Mouse (Mus musculus) hindbrain, embryonic 13.5 days (tissue): ENCODE measurements around the gene Gps1. TPM values are rescaled to one million over a fixed set of nuclear protein-coding genes. Genes with fewer than 3 reads are reported as not detected.
"Not testable (repeated sequence)": the region's sequence is repeated elsewhere in the genome, so short reads cannot be mapped to it uniquely, and the experiment has no call there.

Experiments used
- ATAC-seq: fragments of 200-750 bp; cut with Nextera tagmentation; 2 replicates; pipeline ENCODE4 v1.8.0; 2017; ENCODE audit warnings: moderate TSS enrichment; ENCODE audit not compliant: low FRiP score
- H3K27ac ChIP-seq: fragments of 300-500 bp; sonication (generic); 2 replicates; pipeline ENCODE4 v1.5.1; 2015; ENCODE audit warnings: inconsistent platforms, mild to moderate bottlenecking, moderate library complexity
- H3K27me3 ChIP-seq: fragments of 300-500 bp; sonication (generic); 2 replicates; pipeline ENCODE4 v1.6.1; 2015; ENCODE audit warnings: mild to moderate bottlenecking, inconsistent platforms
- H3K36me3 ChIP-seq: fragments of 300-500 bp; sonication (generic); 2 replicates; pipeline ENCODE4 v1.6.1; 2015; ENCODE audit warnings: mild to moderate bottlenecking, inconsistent platforms
- H3K4me1 ChIP-seq: fragments of 300-500 bp; sonication (generic); replicated peaks from 2 replicates; pipeline ENCODE4 v1.6.1; 2015; ENCODE audit warnings: inconsistent platforms
- H3K4me2 ChIP-seq: fragments of 300-500 bp; sonication (generic); 2 replicates; pipeline ENCODE4 v1.6.1; 2015; ENCODE audit warnings: inconsistent platforms, mild to moderate bottlenecking, moderate library complexity
- H3K4me3 ChIP-seq: fragments of 300-500 bp; sonication (generic); 2 replicates; pipeline ENCODE4 v1.5.1; 2015; ENCODE audit warnings: mild to moderate bottlenecking, inconsistent platforms
- H3K9ac ChIP-seq: fragments of 300-500 bp; sonication (generic); 2 replicates; pipeline ENCODE4 v1.6.1; 2015; ENCODE audit warnings: mild to moderate bottlenecking, inconsistent platforms
- H3K9me3 ChIP-seq: fragments of 300-500 bp; sonication (generic); 2 replicates; pipeline ENCODE4 v1.6.1; 2016; ENCODE audit warnings: inconsistent platforms
- WGBS: fragments of 180-500 bp; shearing (Covaris S2); methylation state at CpG from one replicate; pipeline ENCODE4 v1.1.7; 2015; 5-methylcytosine and 5-hydroxymethylcytosine counted together
- polyA plus RNA-seq: library from polyadenylated mRNA; unstranded; fragments of >200 nt; fragmentation: Nextera tagmentation; extraction: Ambion mirVana; gene quantifications from 2 replicates; pipeline ENCODE4 v1.2.1, GENCODE M21; 2015

Gene Gps1
- polyA plus RNA-seq, 1 experiment from 2014 or later, result 265 TPM

DNA sequence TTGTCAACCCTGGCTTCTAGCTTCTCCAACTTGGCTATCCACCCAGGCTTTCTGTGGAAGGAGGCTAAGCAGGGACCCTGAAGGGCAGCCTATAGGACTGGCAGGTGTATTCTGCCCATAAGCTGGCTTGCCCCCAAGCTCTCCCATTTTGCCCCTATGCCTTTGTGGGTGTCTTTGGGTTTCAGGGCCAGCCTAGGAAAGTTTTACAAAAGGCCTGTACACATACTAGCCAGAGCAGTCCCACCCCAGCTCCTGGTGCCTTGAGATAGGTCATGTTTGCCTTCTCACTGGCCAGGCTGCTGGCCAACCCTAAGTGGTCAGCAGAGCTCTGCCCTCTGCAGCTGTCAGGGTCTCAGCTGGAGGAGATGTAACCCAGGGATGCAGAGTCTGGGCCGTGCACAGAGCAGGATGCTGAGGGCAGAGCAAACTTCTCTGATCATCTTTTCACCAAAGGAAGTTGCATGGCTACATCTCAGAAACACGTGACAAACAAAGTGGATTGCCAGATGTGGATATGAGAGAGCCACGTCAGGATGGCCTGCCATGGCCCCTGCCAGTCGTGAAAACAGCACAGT is 41.3 kb downstream of the Gps1 start:
- H3K9ac ChIP-seq, result peak overlapping the region; percentile 98
- ATAC-seq, result no peak
- WGBS, result 39% methylated on average over 4 of the region's 4 CpGs

DNA sequence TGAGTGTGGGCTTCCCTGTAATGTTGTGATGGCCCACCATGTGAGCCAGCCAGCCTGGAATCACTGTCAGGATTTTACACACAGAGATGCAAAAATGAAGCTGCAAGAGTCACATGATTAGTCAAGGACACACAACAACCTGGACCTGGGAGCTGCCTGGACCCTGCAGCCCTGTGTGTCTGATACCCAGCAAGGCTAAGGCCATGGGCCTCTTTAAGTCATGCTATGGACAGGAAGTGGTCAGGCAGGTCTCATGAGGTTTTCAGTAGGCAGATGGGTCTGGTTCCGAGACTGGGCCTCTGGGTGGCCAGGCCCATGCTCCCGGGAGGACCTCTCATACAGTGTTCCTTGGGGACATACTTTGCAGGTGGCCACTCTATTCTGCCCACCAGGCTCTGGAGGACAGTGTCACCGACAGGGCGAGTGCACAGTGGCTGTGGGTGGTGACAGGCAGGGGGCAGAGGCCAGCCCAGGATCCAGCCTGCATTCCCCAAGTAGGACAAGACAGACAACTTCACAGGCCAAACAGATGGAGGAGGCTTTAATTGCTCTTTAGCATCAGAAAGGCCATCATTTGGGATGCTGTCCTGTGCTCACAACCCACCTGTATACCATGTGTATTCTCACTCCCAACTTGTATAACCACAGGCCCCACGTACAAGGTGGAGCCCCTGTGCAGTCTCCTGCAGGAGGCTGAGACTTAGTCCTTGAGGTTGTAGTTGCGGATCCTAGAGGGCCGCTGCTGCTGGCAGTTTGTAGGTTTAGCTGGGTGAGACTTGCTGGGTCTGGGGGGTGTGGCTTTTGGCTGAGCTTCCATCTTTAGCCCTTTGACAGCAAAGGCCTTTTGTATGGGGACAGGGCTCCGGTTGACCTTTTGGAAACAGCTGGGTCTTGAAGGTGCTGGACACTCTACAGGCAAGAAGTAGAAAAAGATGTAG is 42.2 kb downstream of the Gps1 start:
- Histone ChIP-seq H3K36me3 (peaks cover 11% of the 10 kb centered on the region), H3K27me3 (no peaks in the 10 kb centered on the region), H3K4me2 (no peak overlapping the region), H3K9me3 (no peaks in the 10 kb centered on the region), H3K27ac (peak overlapping the region; percentile 100), H3K9ac (peak overlapping the region; percentile 98), H3K4me1 (peaks cover 40% of the 10 kb centered on the region), H3K4me3 (no peak overlapping the region)
- no peak for ATAC-seq
- 77% methylated on average over 8 of the region's 8 CpGs for WGBS

More for the DNA sequence above, 41.3 kb downstream of the Gps1 start:
- Histone ChIP-seq H3K27me3 (no peaks in the 10 kb centered on the region), H3K27ac (peak overlapping the region; percentile 100), H3K4me2 (peak overlapping the region; percentile 99), H3K4me1 (peaks cover 49% of the 10 kb centered on the region), H3K36me3 (peaks cover 20% of the 10 kb centered on the region), H3K4me3 (peak overlapping the region; percentile 91), H3K9me3 (no peaks in the 10 kb centered on the region)

DNA sequence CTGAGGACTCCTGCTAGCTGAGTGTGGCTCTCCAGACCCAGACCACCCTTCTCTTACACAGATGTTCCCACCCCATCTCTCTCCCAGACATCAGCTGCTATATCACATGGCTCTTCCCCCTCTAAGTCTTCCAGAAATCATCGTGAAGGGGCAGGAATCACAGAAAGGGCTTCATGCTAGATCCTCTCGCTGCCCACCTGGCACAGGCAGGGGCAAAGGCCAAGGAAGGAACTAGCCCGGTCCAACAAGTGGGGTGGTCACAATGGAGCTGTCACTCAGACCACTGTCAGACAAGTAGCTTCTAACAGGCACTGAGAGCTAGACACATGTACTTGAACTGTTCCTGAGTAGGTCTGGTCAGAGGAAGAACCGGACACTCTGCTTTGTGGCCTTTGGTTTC is 44.3 kb downstream of the Gps1 start:
- H3K4me2 ChIP-seq, result no peak overlapping the region
- H3K9ac ChIP-seq, result no peak overlapping the region
- no peaks in the 10 kb centered on the region for H3K9me3 ChIP-seq
- peaks cover 21% of the 10 kb centered on the region for H3K4me1 ChIP-seq
- H3K27me3 ChIP-seq, result no peaks in the 10 kb centered on the region
- no peak for ATAC-seq
- no peaks in the 10 kb centered on the region for H3K36me3 ChIP-seq
- H3K4me3 ChIP-seq, result no peak overlapping the region
- WGBS, result 82% methylated on average over 4 of the region's 4 CpGs
- no peak overlapping the region for H3K27ac ChIP-seq

DNA sequence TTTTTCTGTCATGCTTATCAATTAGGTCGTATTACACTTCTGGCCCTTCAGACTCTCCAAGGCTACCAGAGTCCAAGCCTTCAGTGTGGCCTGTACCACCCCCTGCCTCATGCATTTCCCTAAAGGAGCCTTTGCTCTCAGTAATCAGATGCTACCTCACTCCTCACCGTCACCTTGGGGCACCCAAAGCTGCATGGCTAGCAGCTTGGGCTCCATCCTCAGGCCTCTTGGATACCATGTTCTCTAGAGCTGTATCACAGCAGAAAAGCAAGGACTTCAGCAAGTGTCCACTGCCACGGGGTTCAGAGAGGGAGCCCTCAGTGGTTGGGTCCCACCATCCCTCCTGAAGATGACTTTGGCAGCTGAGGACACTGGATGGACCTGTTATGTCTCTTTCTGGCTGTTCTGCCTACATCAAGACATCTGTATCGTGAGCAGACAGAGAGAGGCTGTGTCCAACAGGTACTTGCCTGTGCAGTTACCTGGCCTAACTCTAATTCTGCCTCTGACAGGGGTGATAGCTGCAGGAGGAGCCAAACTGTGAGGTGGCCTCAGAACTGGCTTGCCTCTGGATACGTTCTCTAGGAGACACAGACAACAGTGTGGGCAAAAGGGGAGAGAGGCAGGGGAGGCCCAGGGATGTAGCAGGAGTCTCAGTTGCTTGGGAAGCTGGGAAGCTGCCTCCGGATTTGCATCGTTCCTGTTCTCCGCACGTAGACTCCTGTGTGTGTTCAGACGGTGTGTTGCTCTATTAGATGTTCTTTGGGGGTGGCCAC is 45.9 kb downstream of the Gps1 start:
- H3K4me2 ChIP-seq, result no peak overlapping the region
- H3K4me1 ChIP-seq, result peaks cover 31% of the 10 kb centered on the region
- no peaks in the 10 kb centered on the region for H3K9me3 ChIP-seq
- peak overlapping the region; percentile 29; the same call in 1 of the 2 replicates for H3K9ac ChIP-seq
- no peaks in the 10 kb centered on the region for H3K27me3 ChIP-seq
- no peak overlapping the region for H3K27ac ChIP-seq
- no peak overlapping the region for H3K4me3 ChIP-seq
- no peaks in the 10 kb centered on the region for H3K36me3 ChIP-seq
- 90% methylated on average over 10 of the region's 10 CpGs for WGBS
- ATAC-seq, result no peak

DNA sequence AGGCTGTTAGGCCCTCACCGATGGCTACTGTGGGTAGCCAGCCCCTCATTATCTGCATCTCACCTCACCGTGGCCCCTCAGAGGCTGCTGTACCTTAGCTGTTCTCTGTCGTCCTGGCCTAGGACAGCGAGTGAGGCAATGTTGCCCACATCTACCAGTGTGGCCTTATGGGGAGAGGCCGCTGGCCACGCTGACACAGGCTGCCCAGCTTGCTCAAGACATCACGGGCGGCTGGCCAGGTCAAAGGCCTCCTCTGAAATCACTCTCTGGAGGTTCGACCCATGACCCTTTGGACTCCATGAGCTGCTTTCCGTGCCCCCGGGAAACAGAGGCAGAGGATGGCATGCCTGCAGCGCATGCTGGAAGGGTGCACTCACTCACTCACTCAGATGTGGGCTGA is 46.6 kb downstream of the Gps1 start:
- no peaks in the 10 kb centered on the region for H3K36me3 ChIP-seq
- H3K4me3 ChIP-seq, result no peak overlapping the region
- 81% methylated on average over 12 of the region's 12 CpGs for WGBS
- 0 out of 2 replicates have a peak overlapping the region, but pooled peaks have one; percentile 29 for H3K9ac ChIP-seq
- H3K27ac ChIP-seq, result no peak overlapping the region
- no peak overlapping the region for H3K4me2 ChIP-seq
- no peaks in the 10 kb centered on the region for H3K27me3 ChIP-seq
- no peaks in the 10 kb centered on the region for H3K9me3 ChIP-seq
- peaks cover 23% of the 10 kb centered on the region for H3K4me1 ChIP-seq
- ATAC-seq, result no peak

DNA sequence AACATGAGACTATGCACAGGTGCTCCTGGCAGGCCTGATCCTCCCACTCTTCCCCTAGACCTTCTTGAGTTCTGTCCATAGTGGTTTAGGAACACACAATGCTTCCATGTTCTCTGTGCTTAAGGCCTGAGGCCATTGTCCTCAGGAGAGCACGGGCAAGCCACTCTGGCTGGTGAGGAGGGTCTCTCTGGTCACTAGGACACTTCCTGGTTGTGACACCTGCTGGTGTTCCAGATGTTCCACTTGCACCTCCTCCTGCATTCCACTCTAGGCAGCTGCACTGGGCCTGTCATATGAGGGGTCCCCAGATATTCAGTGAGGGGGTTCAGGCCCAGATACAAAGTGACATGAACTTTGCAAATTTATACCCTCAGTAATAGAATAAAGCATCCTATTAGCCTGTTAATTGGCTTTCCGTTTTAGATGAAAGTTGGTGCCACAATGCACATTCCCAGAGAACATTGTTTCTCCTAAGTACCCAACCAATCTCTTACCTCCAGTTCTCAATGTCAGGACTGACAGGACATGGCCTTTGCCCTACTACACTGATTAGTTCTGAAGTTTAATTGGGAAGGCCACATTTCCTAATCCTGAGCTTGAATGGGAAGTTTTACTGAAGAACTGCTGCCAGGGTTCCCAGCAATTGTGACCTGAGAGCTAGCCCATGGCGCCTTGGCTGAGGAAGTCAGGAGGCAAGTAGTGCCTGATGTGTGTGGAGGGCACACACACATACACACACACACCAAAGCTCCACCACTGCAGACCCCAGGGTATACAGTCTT is 47.8 kb downstream of the Gps1 start:
- WGBS, result 89% methylated on average over 3 of the region's 3 CpGs
- no peaks in the 10 kb centered on the region for H3K9me3 ChIP-seq

DNA sequence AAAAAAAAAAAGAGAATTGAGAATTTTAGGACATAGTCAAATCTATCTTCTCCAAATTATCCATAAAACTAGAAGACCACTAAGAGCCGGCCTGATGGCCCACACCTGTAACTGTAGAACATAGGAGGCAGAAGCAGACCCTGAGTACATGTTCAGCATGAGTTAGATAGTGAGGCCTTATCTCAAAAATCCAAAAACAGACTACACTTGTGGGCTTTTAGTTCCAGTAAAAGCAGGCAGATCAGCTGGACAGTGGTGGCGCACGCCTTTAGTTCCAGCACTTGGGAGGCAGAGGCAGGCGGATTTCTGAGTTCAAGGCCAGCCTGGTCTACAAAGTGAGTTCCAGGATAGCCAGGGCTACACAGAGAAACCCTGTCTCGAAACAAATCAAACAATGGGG is 48.9 kb downstream of the Gps1 start:
- H3K9ac ChIP-seq, H3K4me3 ChIP-seq, H3K9me3 ChIP-seq, H3K27me3 ChIP-seq, H3K4me2 ChIP-seq, ATAC-seq, H3K36me3 ChIP-seq: not testable (repeated sequence)
- WGBS, result 92% methylated on average over 5 of the region's 5 CpGs
- Histone ChIP-seq H3K27ac (peak overlapping the region; percentile 66; the same call in 1 of the 2 replicates), H3K4me1 (peaks cover 13% of the 10 kb centered on the region)

More for the DNA sequence above, 47.8 kb downstream of the Gps1 start:
- Histone ChIP-seq H3K9ac (no peak overlapping the region), H3K27ac (no peak overlapping the region), H3K27me3 (no peaks in the 10 kb centered on the region), H3K4me3 (no peak overlapping the region), H3K4me2 (no peak overlapping the region), H3K4me1 (peaks cover 13% of the 10 kb centered on the region), H3K36me3 (no peaks in the 10 kb centered on the region)
- no peak for ATAC-seq

DNA sequence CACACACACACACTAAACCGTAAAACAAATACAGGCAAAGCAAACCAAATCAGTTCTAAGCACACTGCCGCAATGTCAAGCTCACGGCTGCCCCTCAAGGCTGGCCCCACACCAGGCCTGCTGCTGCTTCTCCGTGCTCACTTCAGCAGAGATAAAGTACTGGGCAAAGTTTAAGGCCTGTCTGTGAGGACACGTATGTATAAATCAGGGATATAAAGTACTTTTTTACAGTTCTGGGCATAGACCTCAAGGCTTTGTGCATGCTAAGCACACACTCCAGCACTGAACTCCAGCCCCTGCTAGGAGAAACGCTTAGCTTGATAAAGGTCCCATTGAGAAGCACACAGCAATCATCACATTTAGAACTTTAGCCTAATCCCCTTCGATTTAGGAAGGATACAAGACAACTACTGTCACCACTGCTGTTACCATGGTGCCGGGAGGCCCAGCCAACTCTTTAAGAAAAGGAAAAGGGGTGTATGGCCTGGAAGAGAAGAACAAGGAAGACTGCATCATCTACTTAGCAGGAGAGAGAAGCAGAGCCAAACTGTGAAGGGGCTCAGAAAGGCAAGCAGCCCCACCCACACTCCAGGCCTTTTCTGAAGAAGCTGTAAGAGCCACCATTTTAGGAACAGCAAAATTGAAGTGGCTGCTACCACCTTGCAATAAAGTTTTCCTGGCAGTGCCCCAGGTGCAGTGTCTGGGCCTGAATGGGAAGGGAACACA is 49.6 kb downstream of the Gps1 start:
- Histone ChIP-seq H3K9ac (peak overlapping the region; percentile 35; the same call in 1 of the 2 replicates), H3K27me3 (no peaks in the 10 kb centered on the region), H3K36me3 (no peaks in the 10 kb centered on the region), H3K27ac (peak overlapping the region; percentile 66), H3K4me1 (peaks cover 13% of the 10 kb centered on the region), H3K9me3 (no peaks in the 10 kb centered on the region), H3K4me2 (no peak overlapping the region), H3K4me3 (no peak overlapping the region)
- ATAC-seq, result peak; percentile 76
- WGBS, result 49% methylated on average over 8 of the region's 8 CpGs

Other genes starting within 250 kb of the Gps1 start
- gene Mcrip1, start 234.5 kb upstream of the Gps1 start, polyA plus RNA-seq, result 234 and 241 TPM in 2 replicates
- not detected in 2 replicates for gene Ppp1r27, start 233.1 kb upstream of the Gps1 start, polyA plus RNA-seq
- 289 and 294 TPM in 2 replicates for gene P4hb, start 211.0 kb upstream of the Gps1 start, polyA plus RNA-seq
- gene Arhgdia, start 202.6 kb upstream of the Gps1 start, polyA plus RNA-seq, result 471 and 481 TPM in 2 replicates
- 267 and 290 TPM in 2 replicates for gene Alyref, start 185.9 kb upstream of the Gps1 start, polyA plus RNA-seq
- 179 and 192 TPM in 2 replicates for gene Anapc11, start 185.9 kb upstream of the Gps1 start, polyA plus RNA-seq
- 0.79 and 1.3 TPM in 2 replicates for gene Npb, start 175.8 kb upstream of the Gps1 start, polyA plus RNA-seq
- gene Pcyt2, start 166.3 kb upstream of the Gps1 start, polyA plus RNA-seq, result 169 and 174 TPM in 2 replicates
- 50.4 and 50.6 TPM in 2 replicates for gene Sirt7, start 159.0 kb upstream of the Gps1 start, polyA plus RNA-seq
- 27.5 and 30.8 TPM in 2 replicates for gene Mafg, start 150.7 kb upstream of the Gps1 start, polyA plus RNA-seq
- 22.9 and 23.3 TPM in 2 replicates for gene Pycr1, start 140.5 kb upstream of the Gps1 start, polyA plus RNA-seq
- 0.36 and 0.77 TPM in 2 replicates for gene Myadml2, start 136.1 kb upstream of the Gps1 start, polyA plus RNA-seq
- 0.91 and 0.98 TPM in 2 replicates for gene Notum, start 123.1 kb upstream of the Gps1 start, polyA plus RNA-seq
- 152 and 161 TPM in 2 replicates for gene Aspscr1, start 111.3 kb upstream of the Gps1 start, polyA plus RNA-seq
- 103 and 113 TPM in 2 replicates for gene Cenpx, start 70.5 kb upstream of the Gps1 start, polyA plus RNA-seq
- gene Lrrc45, start 70.3 kb upstream of the Gps1 start, polyA plus RNA-seq, result 67.9 and 73.1 TPM in 2 replicates
- gene Rac3, start 62.8 kb upstream of the Gps1 start, polyA plus RNA-seq, result 272 and 278 TPM in 2 replicates
- 9.7 and 12.1 TPM in 2 replicates for gene Dcxr, start 57.0 kb upstream of the Gps1 start, polyA plus RNA-seq
- 0.49 TPM in 1 of 2 replicates, not detected in the other for gene Cbr2, start 52.2 kb upstream of the Gps1 start, polyA plus RNA-seq
- gene Hmga1b, start 21.5 kb upstream of the Gps1 start, polyA plus RNA-seq, result 0.94 and 2.1 TPM in 2 replicates
- gene Rfng, start 65 bp upstream of the Gps1 start, polyA plus RNA-seq, result 98.0 and 98.5 TPM in 2 replicates
- 45.6 and 48.6 TPM in 2 replicates for gene Dus1l, start 12.1 kb downstream of the Gps1 start, polyA plus RNA-seq
- 67.9 and 69.7 TPM in 2 replicates for gene Fasn, start 40.3 kb downstream of the Gps1 start, polyA plus RNA-seq
- gene Ccdc57, start 148.6 kb downstream of the Gps1 start, polyA plus RNA-seq, result 4.8 and 5.4 TPM in 2 replicates
- 11.7 and 14.9 TPM in 2 replicates for gene Slc16a3, start 164.2 kb downstream of the Gps1 start, polyA plus RNA-seq
- 147 and 148 TPM in 2 replicates for gene Csnk1d, start 207.1 kb downstream of the Gps1 start, polyA plus RNA-seq